Mouse (Mus musculus) G1E (cell line): ENCODE results near the gene Rnf216. TPM values are rescaled to one million over a fixed set of nuclear protein-coding genes. Genes with fewer than 3 reads are reported as not detected.

ENCODE experiments used
- ATAC-seq: 2 replicates; pipeline ENCODE4 v1.8.0; 2016; ENCODE audit warnings: mild to moderate bottlenecking; ENCODE audit not compliant: insufficient number of reproducible peaks, poor library complexity, low FRiP score, severe bottlenecking; ENCODE audit errors: extremely low read depth
- DNase-seq: peaks from one replicate; pipeline ENCODE4 v3.0.0; 2012; ENCODE audit warnings: low spot score
- H3K27me3 ChIP-seq: 2 replicates; pipeline ENCODE4 v1.6.1; 2012; ENCODE audit warnings: mild to moderate bottlenecking, low read length, inconsistent platforms; ENCODE audit not compliant: insufficient read depth
- H3K36me3 ChIP-seq: replicated peaks from 2 replicates; pipeline ENCODE3; 2012; ENCODE audit warnings: mild to moderate bottlenecking, inconsistent platforms
- H3K4me1 ChIP-seq: 2 replicates; pipeline ENCODE4 v1.6.1; 2012; ENCODE audit warnings: low read depth, low read length, inconsistent platforms, mixed read lengths; ENCODE audit not compliant: insufficient read depth
- H3K4me3 ChIP-seq: 2 replicates; pipeline ENCODE4 v1.5.1; 2012; ENCODE audit warnings: low read depth, mild to moderate bottlenecking, inconsistent platforms, low read length, moderate library complexity, mixed read lengths
- H3K9me3 ChIP-seq: replicated peaks from 2 replicates; pipeline ENCODE4 v1.6.1; 2012; ENCODE audit warnings: inconsistent platforms
- CTCF ChIP-seq: IDR thresholded peaks from 2 replicates; pipeline ENCODE4 v1.5.1; 2012; ENCODE audit warnings: low read depth, low read length, inconsistent platforms, mixed read lengths
- GATA1 ChIP-seq: IDR thresholded peaks from 2 replicates; pipeline ENCODE4 v1.6.1; 2012; ENCODE audit warnings: borderline replicate concordance, low read length, inconsistent platforms, mixed read lengths
- GATA2 ChIP-seq: IDR thresholded peaks from 2 replicates; pipeline ENCODE4 v1.6.1; 2012; ENCODE audit warnings: low read depth, low read length, inconsistent platforms, borderline replicate concordance
- POLR2AphosphoS5 ChIP-seq: IDR thresholded peaks from 2 replicates; pipeline ENCODE4 v1.6.1; 2012; ENCODE audit warnings: low read depth, low read length, inconsistent platforms; ENCODE audit not compliant: insufficient replicate concordance
- TAL1 ChIP-seq: conservative IDR thresholded peaks from 2 replicates; pipeline ENCODE4 v1.6.1; 2012; ENCODE audit warnings: low read depth, low read length, inconsistent platforms, mixed read lengths
- polyA plus RNA-seq: library from polyadenylated mRNA; stranded (reverse); fragments of >175 nt; gene quantifications from 2 replicates; pipeline ENCODE4 v1.2.3, GENCODE M21; 2012
- total RNA-seq, 2 experiments: library from RNA; stranded (forward) in 1 of 2; stranded (reverse) in 1 of 2; fragments of 200-1000 nt in 1 of 2; fragments of >200 nt in 1 of 2; fragmentation: Nextera tagmentation in 1 of 2; gene quantifications; 2 replicates each; pipeline ENCODE4 v1.2.3; 2014 to 2017

Gene Rnf216
- total and polyA plus RNA-seq, 3 experiments: 35.5 to 89.5 (median 54.9) TPM

DNA sequence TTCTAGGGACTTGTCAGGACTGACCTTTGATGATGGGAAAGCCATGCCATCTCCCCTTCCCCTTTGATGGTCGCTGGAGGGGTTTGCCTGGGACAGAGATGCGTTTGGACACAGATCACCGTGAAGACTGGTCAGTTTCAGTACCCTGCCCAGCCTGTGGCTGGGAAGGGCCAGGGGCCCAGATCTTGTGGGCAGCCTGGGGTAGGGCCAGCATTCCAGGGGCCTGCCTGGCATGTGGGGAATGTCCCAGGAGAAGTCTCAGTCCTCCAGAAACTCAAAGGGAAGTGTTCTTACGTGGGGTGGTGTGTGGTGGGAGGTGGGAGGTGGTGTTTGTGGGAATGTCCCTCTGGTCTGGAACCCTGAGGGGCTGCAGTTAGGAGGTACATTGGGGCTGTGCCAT lies 153.6 kb downstream of the Rnf216 start:
- Histone ChIP-seq H3K27me3 (peaks cover 71% of the 10 kb centered on the region), H3K4me3 (no peak overlapping the region), H3K9me3 (peaks cover 16% of the 10 kb centered on the region), H3K36me3 (no peaks in the 10 kb centered on the region), H3K4me1 (peaks cover 19% of the 10 kb centered on the region)
- DNase-seq (no peak), ATAC-seq (no peak)
- TF ChIP-seq TAL1 (no peak), POLR2AphosphoS5 (no peak), GATA2 (no peak), GATA1 (no peak)

DNA sequence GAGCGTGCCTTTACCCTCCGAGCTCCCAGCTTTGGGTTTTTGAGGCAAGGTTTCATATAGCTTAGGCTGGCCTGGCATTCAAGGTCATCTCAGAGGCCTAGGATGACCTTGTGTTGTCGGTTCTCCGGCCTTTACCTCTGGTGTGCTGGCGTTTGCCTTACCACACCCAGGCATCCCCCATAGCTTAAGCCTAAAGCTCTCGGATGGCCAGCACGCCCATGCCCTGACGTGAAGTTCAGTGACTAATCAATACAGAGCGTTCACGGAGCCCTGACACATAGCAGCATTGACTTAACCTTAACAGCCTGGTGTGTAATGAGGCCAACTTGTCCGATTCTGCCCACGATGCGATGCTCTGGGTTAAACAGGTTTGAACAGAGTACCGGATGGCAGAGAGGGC lies 154.3 kb downstream of the Rnf216 start:
- Histone ChIP-seq H3K27me3 (peaks cover 68% of the 10 kb centered on the region), H3K9me3 (peaks cover 16% of the 10 kb centered on the region), H3K36me3 (no peaks in the 10 kb centered on the region), H3K4me1 (peaks cover 13% of the 10 kb centered on the region), H3K4me3 (no peak overlapping the region)
- TF ChIP-seq GATA2 (no peak), CTCF (no peak), TAL1 (no peak), GATA1 (no peak), POLR2AphosphoS5 (no peak)
- ATAC-seq: no peak
- no peak for DNase-seq

DNA sequence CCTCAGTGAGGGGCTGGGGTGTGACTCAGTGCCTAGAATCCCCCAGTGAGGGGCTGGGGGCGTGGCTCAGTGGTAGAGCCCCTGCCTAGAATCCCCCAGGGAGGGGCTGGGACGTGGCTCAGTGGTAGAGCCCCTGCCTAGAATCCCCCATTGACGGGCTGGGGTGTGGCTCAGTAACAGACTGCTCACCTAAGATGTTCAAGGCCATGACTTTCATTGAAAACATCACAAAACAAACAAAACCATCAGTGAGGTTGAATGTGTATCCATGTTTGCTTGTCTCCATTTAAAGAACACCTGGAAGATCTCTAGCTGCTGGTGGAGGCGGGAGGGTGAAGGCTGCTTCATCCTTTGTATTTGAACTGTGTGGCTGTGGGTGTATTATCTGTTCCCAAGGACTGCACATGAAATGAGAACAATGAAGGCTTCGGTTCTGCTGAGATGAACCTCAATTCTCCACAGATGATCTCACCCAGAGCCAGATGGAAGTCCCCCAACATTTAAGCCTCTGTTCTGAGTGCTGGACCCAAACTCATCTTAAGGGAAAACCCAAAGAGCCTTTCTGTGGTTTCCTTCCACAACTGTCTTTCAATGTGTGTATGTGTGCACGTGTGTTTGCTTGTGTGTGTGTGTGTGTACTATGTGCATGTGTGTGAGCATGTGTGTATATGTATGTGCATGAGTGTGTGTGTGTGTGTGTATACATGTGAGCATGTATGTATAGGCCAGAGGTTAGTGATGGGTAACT lies 155.7 kb downstream of the Rnf216 start:
- DNase-seq (no peak), ATAC-seq (no peak)
- no peak for TF ChIP-seq CTCF
- no peak for TF ChIP-seq GATA1
- no peak for TF ChIP-seq GATA2
- TF ChIP-seq POLR2AphosphoS5: no peak
- no peak for TF ChIP-seq TAL1
- H3K27me3 ChIP-seq: peaks cover 55% of the 10 kb centered on the region
- peaks cover 10% of the 10 kb centered on the region for H3K4me1 ChIP-seq
- H3K9me3 ChIP-seq: peaks cover 14% of the 10 kb centered on the region
- no peak overlapping the region for H3K4me3 ChIP-seq
- no peaks in the 10 kb centered on the region for H3K36me3 ChIP-seq

DNA sequence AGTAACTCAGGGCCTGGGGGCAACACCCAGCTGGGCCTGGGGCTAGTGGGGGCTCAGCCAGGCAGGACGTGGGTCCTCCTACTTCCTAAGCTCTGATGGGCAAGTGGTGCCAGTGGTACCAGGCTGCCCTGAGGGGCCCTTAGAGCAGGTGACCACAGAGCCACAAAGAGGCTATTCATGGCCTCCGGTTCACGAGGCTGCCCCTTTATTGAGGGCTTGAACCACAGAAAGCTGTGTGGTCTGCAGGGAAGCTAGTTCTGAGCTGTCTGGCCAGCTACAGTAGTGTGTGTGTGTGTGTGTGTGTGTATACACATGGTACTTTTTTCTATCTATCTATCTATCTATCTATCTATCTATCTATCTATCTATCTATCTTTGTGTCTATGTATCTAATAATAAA lies 159.2 kb downstream of the Rnf216 start:
- Histone ChIP-seq H3K9me3 (no peaks in the 10 kb centered on the region), H3K4me1 (no peaks in the 10 kb centered on the region), H3K27me3 (peaks cover 34% of the 10 kb centered on the region), H3K36me3 (no peaks in the 10 kb centered on the region), H3K4me3 (no peak overlapping the region)
- DNase-seq (no peak), ATAC-seq (no peak)
- TF ChIP-seq GATA1 (no peak), TAL1 (no peak), CTCF (no peak), GATA2 (no peak), POLR2AphosphoS5 (no peak)

DNA sequence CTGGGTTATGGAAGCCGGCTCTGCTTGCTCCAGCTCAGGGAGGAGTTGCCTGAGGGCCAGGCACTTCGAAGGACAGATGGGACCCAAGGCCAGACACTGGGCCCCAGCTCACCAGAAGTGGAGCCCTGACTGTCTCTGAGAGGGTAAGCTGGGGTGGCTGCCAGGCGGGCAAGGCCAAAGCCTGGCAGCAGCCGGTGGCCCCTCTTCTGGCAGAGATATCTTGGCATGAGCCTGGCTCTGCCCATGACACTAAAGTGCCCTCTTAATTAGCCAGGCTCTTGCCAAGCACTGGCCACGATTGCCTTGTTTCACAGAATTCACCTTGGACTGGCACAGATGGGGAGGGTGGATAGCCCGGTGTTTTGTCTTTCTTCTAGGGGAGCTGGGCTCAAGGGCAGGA lies 162.4 kb downstream of the Rnf216 start:
- Histone ChIP-seq H3K4me3 (no peak overlapping the region), H3K4me1 (peaks cover 4% of the 10 kb centered on the region; the same call in 1 of the 2 replicates), H3K36me3 (no peaks in the 10 kb centered on the region), H3K9me3 (no peaks in the 10 kb centered on the region), H3K27me3 (peaks cover 33% of the 10 kb centered on the region)
- TF ChIP-seq GATA2 (no peak), POLR2AphosphoS5 (no peak), CTCF (no peak), TAL1 (no peak), GATA1 (no peak)
- ATAC-seq (no peak), DNase-seq (no peak)

DNA sequence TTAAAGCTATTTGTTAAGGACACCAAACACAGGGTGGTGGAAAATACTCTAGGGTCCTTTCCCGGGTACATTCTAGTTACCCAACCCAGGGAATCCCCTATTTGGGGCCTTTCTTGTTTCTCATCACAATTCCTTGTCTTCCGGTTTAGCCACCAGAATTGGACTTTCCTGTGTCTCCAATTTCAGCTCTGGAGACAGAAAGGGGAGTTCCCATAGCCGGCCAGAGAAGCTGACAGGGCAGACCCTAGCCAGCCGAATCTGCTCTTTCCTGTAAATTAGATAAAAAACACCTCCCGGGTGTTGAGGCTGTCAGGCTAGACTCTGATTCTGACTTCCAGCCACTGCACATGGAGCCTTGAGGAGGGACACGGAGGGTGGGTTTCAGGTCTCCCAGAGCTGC lies 163.2 kb downstream of the Rnf216 start:
- Histone ChIP-seq H3K4me3 (no peak overlapping the region), H3K36me3 (no peaks in the 10 kb centered on the region), H3K9me3 (no peaks in the 10 kb centered on the region), H3K27me3 (peaks cover 30% of the 10 kb centered on the region), H3K4me1 (peaks cover 4% of the 10 kb centered on the region; the same call in 1 of the 2 replicates)
- DNase-seq: no peak
- ATAC-seq: no peak
- TF ChIP-seq GATA1 (no peak), POLR2AphosphoS5 (no peak), GATA2 (no peak), CTCF (no peak), TAL1 (no peak)
